Mouse (Mus musculus): ENCODE data around the gene Gpc5. TPM values are rescaled to one million over a fixed set of nuclear protein-coding genes. Genes with fewer than 3 reads are reported as not detected.

Gene Gpc5
- polyA plus RNA-seq, 1 experiment from 2014 or later, result 1.0 TPM

GRCm38 (mm10) chr14:116258126-116258525 is 1166.1 kb downstream of the Gpc5 start:
- no peak for DNase-seq (ENCODE audit: low spot score)

GRCm38 (mm10) chr14:116308541-116308940 is 1216.5 kb downstream of the Gpc5 start:
- no peak for DNase-seq (ENCODE audit: low spot score)

GRCm38 (mm10) chr14:116317491-116317890 is 1225.5 kb downstream of the Gpc5 start:
- no peak for DNase-seq (ENCODE audit: low spot score)

DNA sequence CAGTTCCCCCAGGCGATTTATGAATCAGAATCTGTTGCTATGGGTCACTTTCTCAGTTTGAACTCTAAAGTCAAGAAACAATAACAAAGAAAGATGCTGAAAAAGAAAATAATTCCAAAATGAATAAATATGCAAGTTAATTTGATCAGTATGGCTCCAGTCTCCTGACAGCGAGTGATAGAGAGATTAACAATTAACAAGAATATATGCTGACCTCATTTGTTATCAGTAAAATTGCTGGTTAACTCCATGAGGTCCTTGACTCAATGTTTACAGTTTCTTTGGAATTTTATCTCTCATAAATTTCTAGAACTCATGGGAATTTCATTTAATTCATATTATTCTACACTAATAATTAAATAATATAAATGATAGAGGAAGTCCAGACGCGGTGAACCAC is 1244.2 kb downstream of the Gpc5 start:
- DNase-seq (ENCODE audit: low spot score), result no peak

- DNase-seq (ENCODE audit: low spot score), result no peak
Observed at GRCm38 (mm10) chr14:116338395-116338794, 1246.4 kb downstream of the Gpc5 start.

DNA sequence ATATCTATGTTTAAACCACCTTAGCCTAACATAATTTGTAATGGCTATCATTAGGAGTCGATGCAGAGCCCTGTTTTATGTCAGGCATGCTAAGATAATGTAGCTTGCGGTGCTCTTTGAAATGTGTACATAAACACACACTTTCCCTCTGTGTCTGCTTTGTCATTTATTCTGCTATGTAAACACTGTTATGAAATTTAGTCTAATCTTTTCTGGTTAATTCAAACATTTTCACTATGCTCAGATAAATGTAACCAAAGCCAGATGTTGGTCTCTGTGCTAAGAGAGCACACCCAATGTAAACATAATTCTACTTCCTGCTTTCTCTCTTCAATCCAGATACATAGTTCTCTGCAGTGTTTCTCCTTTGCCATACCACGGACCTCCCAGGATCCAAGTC is 1256.5 kb downstream of the Gpc5 start:
- no peak for DNase-seq (ENCODE audit: low spot score)

DNA sequence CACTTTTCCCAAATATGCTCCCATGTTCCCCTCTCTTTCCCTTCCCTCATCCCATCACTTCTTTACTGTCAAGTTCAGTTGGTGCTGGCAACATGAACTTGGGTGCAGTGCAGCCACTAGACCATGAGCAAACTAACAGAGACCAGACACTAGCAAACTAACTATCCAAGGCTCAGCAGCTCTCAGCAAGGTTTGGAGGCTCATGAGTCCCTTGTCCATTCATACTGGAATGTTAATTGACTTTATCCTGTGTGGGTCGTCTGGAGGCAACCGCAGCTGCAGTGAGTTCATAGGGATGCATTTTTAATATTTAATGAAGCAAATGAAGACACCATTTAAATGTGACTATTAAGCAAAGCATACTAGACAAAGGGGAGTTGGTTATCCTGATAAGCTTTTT is 1292.6 kb downstream of the Gpc5 start:
- DNase-seq (ENCODE audit: low spot score), result no peak

DNA sequence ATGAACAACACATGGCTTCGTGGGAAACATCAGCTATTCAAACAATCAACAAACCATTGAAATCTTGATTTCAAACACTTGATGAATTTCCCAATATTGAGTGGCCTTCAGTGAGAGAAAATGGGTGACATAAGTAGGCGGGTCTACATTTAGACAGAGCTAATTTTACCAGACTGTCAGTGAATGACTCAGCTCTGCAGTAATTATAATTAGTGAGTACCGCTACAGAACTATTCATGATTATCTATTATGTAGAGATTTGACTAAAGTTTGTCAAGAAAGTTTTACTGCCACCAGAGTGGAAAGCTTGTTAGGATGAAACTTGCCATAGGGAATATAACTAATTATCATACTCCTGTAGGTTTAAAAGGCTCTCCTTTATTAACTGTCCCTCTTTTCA is 1323.5 kb downstream of the Gpc5 start:
- no peak for DNase-seq (ENCODE audit: low spot score)

DNA sequence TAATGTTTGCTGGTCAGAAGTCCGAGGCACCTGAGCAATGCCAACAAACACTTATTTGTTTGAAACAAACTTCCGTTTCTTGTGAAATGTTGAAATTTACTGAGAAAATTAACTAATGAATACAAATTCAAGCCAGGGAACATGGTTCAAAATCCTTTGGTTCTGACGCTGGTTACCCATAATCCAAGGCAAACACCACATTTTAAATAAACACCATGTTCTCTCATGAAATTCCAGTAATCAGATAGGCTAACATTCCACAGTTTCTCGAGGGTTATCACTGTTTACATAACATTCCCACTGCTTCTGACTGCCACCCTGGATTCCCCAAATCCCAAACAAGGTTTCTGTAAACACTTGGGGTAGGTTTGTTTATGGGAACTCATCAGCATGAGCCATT is 1356.2 kb downstream of the Gpc5 start:
- DNase-seq (ENCODE audit: low spot score), result no peak

- DNase-seq (ENCODE audit: low spot score), result no peak
Observed at GRCm38 (mm10) chr14:116453356-116453755, 1361.3 kb downstream of the Gpc5 start.

- DNase-seq (ENCODE audit: low spot score), result no peak
Observed at GRCm38 (mm10) chr14:116456211-116456610, 1364.2 kb downstream of the Gpc5 start.

- DNase-seq (ENCODE audit: low spot score), result no peak
Observed at GRCm38 (mm10) chr14:116473378-116474179, 1381.6 kb downstream of the Gpc5 start.

DNA sequence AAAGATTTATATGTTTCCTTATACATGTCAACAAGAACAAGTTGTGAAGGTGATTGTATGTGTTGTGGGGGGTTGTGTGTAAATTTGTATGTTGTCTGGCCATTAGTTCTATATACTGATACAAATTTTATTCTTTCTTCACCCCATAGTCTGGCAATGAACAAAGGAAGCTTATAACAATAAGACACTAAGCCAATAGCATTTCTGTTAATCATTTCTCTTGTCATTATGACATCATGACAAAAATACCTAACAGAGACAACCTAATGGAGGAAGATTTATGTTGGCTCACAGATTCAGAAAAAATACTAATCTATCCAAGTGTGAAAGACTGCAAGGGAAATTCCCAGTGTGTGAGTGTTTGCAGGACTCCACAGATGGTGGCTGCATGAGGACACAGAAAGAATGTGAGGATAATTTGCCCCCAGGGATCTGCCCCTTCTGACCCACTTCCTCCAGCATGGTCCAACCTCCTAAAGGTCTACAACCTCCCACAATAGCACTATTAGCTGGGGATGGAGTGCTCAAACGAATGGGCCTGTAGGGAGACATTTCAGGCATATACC is 1402.4 kb downstream of the Gpc5 start:
- DNase-seq (ENCODE audit: low spot score), result no peak

DNA sequence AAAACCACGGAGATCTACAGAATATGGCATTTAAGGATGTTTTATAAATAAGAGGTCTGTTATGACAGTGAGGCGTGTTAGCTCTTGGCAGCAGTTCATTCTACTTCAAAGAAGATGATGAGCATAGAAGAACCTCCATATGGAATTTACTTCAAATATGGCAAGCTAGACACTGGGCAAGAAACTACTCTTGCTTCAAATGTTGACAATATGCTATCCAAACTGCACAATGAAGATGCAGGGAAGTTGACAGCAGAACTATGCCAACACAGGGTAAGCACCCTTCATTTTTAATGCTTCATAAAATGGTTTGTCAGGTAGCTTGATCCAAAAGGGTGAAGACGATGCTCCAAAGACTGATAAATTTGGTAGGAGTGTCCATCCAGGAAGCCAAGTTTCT is 1446.2 kb downstream of the Gpc5 start:
- no peak for DNase-seq (ENCODE audit: low spot score)

DNA sequence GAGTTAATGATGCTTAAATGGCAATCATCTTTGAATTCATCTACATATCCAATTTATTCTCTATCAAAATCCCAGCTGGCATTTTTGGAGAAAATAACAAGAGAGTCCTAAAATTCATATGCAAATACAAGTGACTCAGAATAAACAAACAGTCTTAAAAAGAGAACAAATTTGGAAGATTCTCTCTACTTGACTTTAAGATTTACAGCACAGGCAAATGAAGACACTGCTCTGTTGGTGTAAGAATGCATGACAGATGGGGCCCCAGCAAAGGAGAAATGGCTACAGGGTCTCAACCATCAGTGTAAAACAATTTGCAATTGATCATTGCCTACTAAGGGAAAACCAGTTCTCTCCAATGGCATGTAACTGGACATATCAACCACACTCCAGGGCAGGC is 1451.7 kb downstream of the Gpc5 start:
- DNase-seq (ENCODE audit: low spot score), result no peak

GRCm38 (mm10) chr14:116551401-116551800 is 1459.4 kb downstream of the Gpc5 start:
- no peak for DNase-seq (ENCODE audit: low spot score)

DNA sequence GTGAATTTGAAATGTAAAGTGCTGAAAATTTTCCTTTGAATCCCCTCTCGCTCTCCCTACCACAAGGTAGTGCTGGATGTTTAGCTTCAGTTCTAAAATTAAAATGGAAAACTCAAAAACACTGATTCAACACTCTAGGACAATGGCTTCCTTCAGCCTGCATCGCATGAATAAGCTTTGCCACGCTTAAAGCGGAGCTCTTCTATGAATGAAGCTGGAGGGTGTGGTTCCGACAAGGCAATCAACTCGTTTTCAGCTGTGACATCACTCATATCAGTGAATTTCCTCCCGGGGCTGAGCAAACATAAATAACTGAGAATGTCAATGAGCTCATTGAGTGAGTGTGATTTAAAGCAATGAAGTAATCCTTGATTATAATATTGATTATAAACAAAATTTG is 1461.3 kb downstream of the Gpc5 start:
- no peak for DNase-seq (ENCODE audit: low spot score)

- DNase-seq (ENCODE audit: low spot score), result no peak
Observed at GRCm38 (mm10) chr14:116558141-116558800, 1466.3 kb downstream of the Gpc5 start.

DNA sequence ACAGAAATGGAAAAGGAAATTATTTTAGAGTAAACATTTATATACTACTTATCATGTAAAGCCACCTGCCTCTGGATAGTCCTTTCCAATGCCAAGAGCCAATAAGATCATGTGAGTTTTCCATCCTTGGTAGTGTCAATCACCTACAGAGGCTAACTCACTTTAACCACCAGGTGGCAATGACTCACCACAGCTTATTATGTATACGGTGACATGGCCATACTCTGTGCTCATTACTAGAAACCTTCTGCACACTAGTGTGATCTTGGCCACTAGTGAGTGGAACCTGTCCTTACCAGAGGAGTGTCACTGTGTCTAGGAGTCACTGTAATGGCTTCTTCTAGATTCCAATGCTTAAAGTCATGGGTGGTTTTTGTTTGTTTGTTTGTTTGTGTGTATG is 1468.0 kb downstream of the Gpc5 start:
- no peak for DNase-seq (ENCODE audit: low spot score)
